Mouse (Mus musculus) ES-E14 (cell line): ENCODE data around the gene Pm20d1. TPM values are rescaled to one million over a fixed set of nuclear protein-coding genes. Genes with fewer than 3 reads are reported as not detected.

Experiments used
- DNase-seq: peaks from one replicate; pipeline ENCODE4 v3.0.0-alpha.2; 2013; ENCODE audit warnings: low read depth, low spot score
- H3K27ac ChIP-seq: 2 replicates; pipeline ENCODE4 v1.5.1; 2012; ENCODE audit warnings: low read depth, mild to moderate bottlenecking, low read length, moderate library complexity, mixed read lengths; ENCODE audit not compliant: poor library complexity, insufficient read depth, severe bottlenecking
- H3K36me3 ChIP-seq: 2 replicates; pipeline ENCODE4 v1.6.1; 2012; ENCODE audit warnings: mild to moderate bottlenecking, low read length, moderate library complexity, mixed read lengths; ENCODE audit not compliant: control insufficient read depth, poor library complexity, insufficient read depth, severe bottlenecking
- H3K4me1 ChIP-seq, 2 experiments: fragments of 150-350 bp in 1 of 2; sonication (generic) in 1 of 2; 2 replicates each; pipeline ENCODE4 v1.6.1; 2012; ENCODE audit warnings: low read length in 2 of 2, mild to moderate bottlenecking in 1 of 2, mixed read lengths in 1 of 2; ENCODE audit not compliant: control insufficient read depth in 2 of 2, insufficient read depth in 2 of 2, poor library complexity in 1 of 2
- H3K4me3 ChIP-seq, 2 experiments: fragments of 150-350 bp in 1 of 2; sonication (generic) in 1 of 2; 2 replicates each; pipeline ENCODE4 v1.5.1; 2012; ENCODE audit warnings: low read length in 2 of 2, low read depth in 1 of 2, mild to moderate bottlenecking in 1 of 2, mixed read lengths in 1 of 2; ENCODE audit not compliant: insufficient read depth in 1 of 2, poor library complexity in 1 of 2, severe bottlenecking in 1 of 2
- H3K9ac ChIP-seq: 2 replicates; pipeline ENCODE4 v1.6.1; 2012; ENCODE audit warnings: low read depth, mild to moderate bottlenecking, low read length, mixed read lengths; ENCODE audit not compliant: poor library complexity, insufficient read depth, severe bottlenecking
- H3K9me3 ChIP-seq: fragments of 150-350 bp; sonication (generic); 2 replicates; pipeline ENCODE4 v1.6.1; 2012; ENCODE audit warnings: low read depth, mild to moderate bottlenecking, low read length; ENCODE audit not compliant: control insufficient read depth, insufficient read depth
- CHD2 ChIP-seq: IDR thresholded peaks from 2 replicates; pipeline ENCODE4 v1.6.1; 2014; ENCODE audit warnings: mild to moderate bottlenecking, low read depth, low read length, inconsistent platforms
- HCFC1 ChIP-seq: IDR thresholded peaks from 2 replicates; pipeline ENCODE4 v1.6.1; 2012; ENCODE audit warnings: low read length, inconsistent platforms, borderline replicate concordance; ENCODE audit not compliant: insufficient read depth
- MAFK ChIP-seq: IDR thresholded peaks from 2 replicates; pipeline ENCODE4 v1.6.1; 2014; ENCODE audit warnings: mild to moderate bottlenecking, low read depth, low read length, inconsistent platforms; ENCODE audit not compliant: insufficient read depth
- ZC3H11A ChIP-seq: IDR thresholded peaks from 2 replicates; pipeline ENCODE4 v1.6.1; 2012; ENCODE audit warnings: low read depth, mild to moderate bottlenecking, inconsistent platforms, low read length, borderline replicate concordance
- ZNF384 ChIP-seq: IDR thresholded peaks from 2 replicates; pipeline ENCODE4 v1.6.1; 2012; ENCODE audit warnings: low read depth, low read length, inconsistent platforms
- in situ Hi-C, 2 experiments: fragments of 600-800 bp; cut with MboI; formaldehyde crosslinking; loops; one replicate each; pipeline ENCODE4 v1.15.1; 2025; ENCODE audit warnings: low sequenced_read_pairs in 2 of 2, inconsistent platforms in 1 of 2; ENCODE audit not compliant: unreplicated experiment in 2 of 2
- total RNA-seq: library from RNA; depleted of rRNA; stranded (reverse); fragments of 300-350 nt; gene quantifications from 2 replicates; pipeline ENCODE4 v1.2.3, GENCODE M21; 2012

Pm20d1 gene
- total RNA-seq, 1 experiment, result 2.0 TPM

- Histone ChIP-seq H3K36me3 (no peaks in the 10 kb centered on the region), H3K4me3 (no peak overlapping the region), H3K4me1 (peaks cover 0 to 12% of the 10 kb centered on the region in 2 experiments; a peak in 2 of 4 replicates), H3K9me3 (no peaks in the 10 kb centered on the region), H3K27ac (no peak overlapping the region), H3K9ac (no peak overlapping the region)
- no peak for DNase-seq
- in situ Hi-C loops, result no loop called here
- TF ChIP-seq ZC3H11A (no peak), MAFK (no peak), CHD2 (no peak)
These were observed 45.8 kb upstream of the Pm20d1 start for GRCm38 (mm10) chr1:131751181-131751890.

- no peaks in the 10 kb centered on the region for H3K36me3 ChIP-seq
- H3K4me1 ChIP-seq, result peaks cover 0 to 11% of the 10 kb centered on the region in 2 experiments; a peak in 2 of 4 replicates
- H3K4me3 ChIP-seq, result no peak overlapping the region
- TF ChIP-seq CHD2, result no peak
- no peak for TF ChIP-seq ZC3H11A
- TF ChIP-seq ZNF384, result no peak
- TF ChIP-seq HCFC1, result no peak
- TF ChIP-seq MAFK, result no peak
- DNase-seq, result no peak
- no peak overlapping the region for H3K9ac ChIP-seq
- no peaks in the 10 kb centered on the region for H3K9me3 ChIP-seq
- no peak overlapping the region for H3K27ac ChIP-seq
- in situ Hi-C loops, result no loop called here
These were observed 45.3 kb upstream of the Pm20d1 start for GRCm38 (mm10) chr1:131751891-131752311.

- H3K4me1 ChIP-seq, result no peaks in the 10 kb centered on the region
- no peak for DNase-seq
- no peaks in the 10 kb centered on the region for H3K9me3 ChIP-seq
- no peak overlapping the region for H3K4me3 ChIP-seq
- H3K36me3 ChIP-seq, result no peaks in the 10 kb centered on the region
- in situ Hi-C loops, result no loop called here
- TF ChIP-seq MAFK, result no peak
- no peak for TF ChIP-seq ZC3H11A
- no peak for TF ChIP-seq ZNF384
- no peak for TF ChIP-seq HCFC1
- TF ChIP-seq CHD2, result no peak
- H3K27ac ChIP-seq, result no peak overlapping the region
- no peak overlapping the region for H3K9ac ChIP-seq
These were observed 42.9 kb upstream of the Pm20d1 start for GRCm38 (mm10) chr1:131754212-131754829.

DNA sequence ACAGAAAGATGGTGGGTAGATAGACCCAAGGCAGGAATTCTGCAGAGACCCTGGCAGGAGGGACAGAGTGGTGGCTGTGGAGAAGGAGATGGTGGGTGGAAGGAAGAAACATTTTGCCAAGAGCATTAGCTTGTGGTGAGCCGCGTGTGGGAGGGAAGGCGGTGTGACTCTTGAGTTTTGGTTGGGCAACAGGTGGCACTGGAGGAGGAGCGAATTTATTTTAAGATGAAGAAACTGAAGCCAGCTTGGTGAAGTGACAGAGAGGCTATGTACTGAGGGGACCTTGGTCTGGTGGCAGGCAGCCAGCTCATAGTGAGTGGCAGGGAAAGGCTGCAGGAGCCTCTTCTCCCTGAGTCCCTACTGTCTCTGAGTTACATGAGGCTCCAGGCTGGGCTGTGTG, 42.3 kb upstream of the Pm20d1 start:
- Histone ChIP-seq H3K36me3 (no peaks in the 10 kb centered on the region), H3K27ac (no peak overlapping the region)
- in situ Hi-C loops, result no loop called here

More for the DNA sequence above, 42.3 kb upstream of the Pm20d1 start:
- Histone ChIP-seq H3K9me3 (no peaks in the 10 kb centered on the region), H3K4me3 (no peak overlapping the region), H3K4me1 (no peaks in the 10 kb centered on the region), H3K9ac (no peak overlapping the region)
- no peak for DNase-seq
- TF ChIP-seq ZNF384, result no peak
- TF ChIP-seq ZC3H11A, result no peak
- TF ChIP-seq HCFC1, result no peak
- no peak for TF ChIP-seq MAFK
- TF ChIP-seq CHD2, result no peak
